Mouse (Mus musculus): ENCODE measurements around the gene Mapkapk2. TPM values are rescaled to one million over a fixed set of nuclear protein-coding genes. Genes with fewer than 3 reads are reported as not detected.

Gene Mapkapk2
- polyA plus RNA-seq, 1 experiment from 2014 or later: 44.7 TPM

- Histone ChIP-seq H3K27me3 (ENCODE audit: control insufficient read depth, insufficient read depth, low read length) (no peaks in the 10 kb centered on the region), H3K9ac (replicated peaks; ENCODE audit: low read length) (no peak overlapping the region), H3K9me3 (replicated peaks; ENCODE audit: control insufficient read depth, low read length) (no peaks in the 10 kb centered on the region), H3K36me3 (replicated peaks; ENCODE audit: control insufficient read depth, insufficient read depth, low read depth, low read length) (no peaks in the 10 kb centered on the region), H3K27ac (replicated peaks; ENCODE audit: low read depth, low read length) (no peak overlapping the region), H3K4me3 (ENCODE audit: low read depth, low read length) (no peak overlapping the region), H3K4me1 (ENCODE audit: control insufficient read depth, insufficient read depth, low read length) (no peaks in the 10 kb centered on the region), H3K4me2 (ENCODE audit: low read depth, low read length) (no peak overlapping the region)
- ATAC-seq (replicated peaks; ENCODE audit: insufficient number of reproducible peaks, low FRiP score, low TSS enrichment, low read depth) (no peak), DNase-seq (ENCODE audit: low spot score) (no peak)
- 85% methylated on average over 8 of the region's 8 CpGs for WGBS
Measured at GRCm38 (mm10) chr1:131074524-131074938, 23.1 kb downstream of the Mapkapk2 start.

DNA sequence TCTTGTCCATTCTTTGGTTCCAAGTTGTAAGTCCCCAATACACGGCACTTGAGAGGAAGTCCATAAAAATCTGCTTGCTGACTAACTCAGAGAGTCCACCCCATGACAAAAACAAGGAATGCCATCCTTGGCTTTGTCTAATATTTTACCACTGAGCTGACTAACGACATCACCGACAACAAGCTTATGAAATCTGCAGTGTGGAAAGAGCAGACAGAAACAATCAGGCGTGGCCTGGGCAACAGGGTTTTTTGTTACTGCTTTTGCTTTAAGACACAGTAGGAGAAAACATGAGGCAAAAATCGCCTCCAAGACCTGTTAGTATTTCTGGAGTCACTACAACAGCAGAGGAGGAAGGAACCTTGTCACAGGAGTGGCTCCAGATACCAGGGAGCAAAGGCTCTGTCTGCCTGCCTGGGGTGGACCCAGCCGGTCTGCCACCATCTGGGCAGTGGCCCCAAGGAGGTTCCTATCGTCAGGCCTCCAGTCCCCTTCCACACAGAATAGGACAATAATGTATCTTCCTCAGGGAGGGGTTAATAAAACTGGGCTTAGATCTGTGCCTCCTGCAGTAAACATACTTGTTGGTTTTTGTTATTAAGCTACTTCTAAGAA is 25.1 kb downstream of the Mapkapk2 start:
- no peaks in the 10 kb centered on the region for H3K9me3 ChIP-seq (replicated peaks; ENCODE audit: control insufficient read depth, low read length)
- no peak overlapping the region for H3K27ac ChIP-seq (replicated peaks; ENCODE audit: low read depth, low read length)
- no peaks in the 10 kb centered on the region for H3K27me3 ChIP-seq (ENCODE audit: control insufficient read depth, insufficient read depth, low read length)
- no peaks in the 10 kb centered on the region for H3K4me1 ChIP-seq (ENCODE audit: control insufficient read depth, insufficient read depth, low read length)
- no peak overlapping the region for H3K4me3 ChIP-seq (ENCODE audit: low read depth, low read length)
- DNase-seq (ENCODE audit: low spot score) (no peak), ATAC-seq (replicated peaks; ENCODE audit: insufficient number of reproducible peaks, low FRiP score, low TSS enrichment, low read depth) (no peak)
- H3K9ac ChIP-seq (replicated peaks; ENCODE audit: low read length): no peak overlapping the region
- WGBS: 88% methylated on average over 7 of the region's 7 CpGs
- H3K36me3 ChIP-seq (replicated peaks; ENCODE audit: control insufficient read depth, insufficient read depth, low read depth, low read length): no peaks in the 10 kb centered on the region
- H3K4me2 ChIP-seq (ENCODE audit: low read depth, low read length): no peak overlapping the region

GRCm38 (mm10) chr1:131069010-131069409 is 28.6 kb downstream of the Mapkapk2 start:
- no peaks in the 10 kb centered on the region for H3K4me1 ChIP-seq (ENCODE audit: control insufficient read depth, insufficient read depth, low read length)
- 88% methylated on average over 7 of the region's 7 CpGs for WGBS
- no peaks in the 10 kb centered on the region for H3K27me3 ChIP-seq (ENCODE audit: control insufficient read depth, insufficient read depth, low read length)

DNA sequence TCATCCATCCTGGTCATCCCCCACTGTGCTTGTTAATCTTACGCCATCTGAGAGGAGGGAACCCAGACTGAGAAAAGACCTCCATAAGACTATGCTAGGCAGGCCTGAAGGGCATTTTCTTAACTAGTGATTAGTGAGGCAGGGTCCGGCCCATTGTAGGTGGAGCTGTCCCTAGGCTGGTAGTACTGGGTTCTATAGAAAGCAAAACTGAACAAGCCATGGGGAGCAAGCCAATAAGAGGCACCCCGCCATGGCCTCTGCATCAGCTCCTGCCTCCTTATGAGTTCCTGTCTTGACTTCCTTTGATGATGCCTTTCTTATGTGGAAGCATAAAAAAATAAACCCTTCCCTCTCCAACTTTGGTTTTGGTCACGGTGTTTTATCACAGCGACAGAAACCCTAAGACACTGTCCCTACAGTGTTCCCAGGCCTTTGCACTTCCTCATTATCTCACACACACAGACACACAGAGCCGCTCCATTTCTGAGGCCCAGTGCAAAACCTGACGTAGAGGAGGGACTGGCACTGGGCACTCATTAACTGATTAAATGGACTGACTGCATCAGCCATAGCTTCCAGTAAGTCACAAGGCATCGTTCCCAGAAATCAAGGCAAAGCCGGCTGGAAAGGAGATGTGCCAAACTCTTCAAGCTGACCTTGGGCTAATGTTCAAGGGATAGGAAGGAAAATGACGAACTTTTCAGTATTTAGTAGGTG is 29.5 kb downstream of the Mapkapk2 start:
- Histone ChIP-seq H3K4me3 (ENCODE audit: low read depth, low read length) (no peak overlapping the region), H3K36me3 (replicated peaks; ENCODE audit: control insufficient read depth, insufficient read depth, low read depth, low read length) (no peaks in the 10 kb centered on the region), H3K4me2 (ENCODE audit: low read depth, low read length) (no peak overlapping the region), H3K4me1 (ENCODE audit: control insufficient read depth, insufficient read depth, low read length) (no peaks in the 10 kb centered on the region), H3K9ac (replicated peaks; ENCODE audit: low read length) (no peak overlapping the region), H3K27me3 (ENCODE audit: control insufficient read depth, insufficient read depth, low read length) (no peaks in the 10 kb centered on the region), H3K27ac (replicated peaks; ENCODE audit: low read depth, low read length) (no peak overlapping the region), H3K9me3 (replicated peaks; ENCODE audit: control insufficient read depth, low read length) (no peaks in the 10 kb centered on the region)
- ATAC-seq (replicated peaks; ENCODE audit: insufficient number of reproducible peaks, low FRiP score, low TSS enrichment, low read depth) (no peak), DNase-seq (ENCODE audit: low spot score) (no peak)
- 91% methylated on average over 10 of the region's 10 CpGs for WGBS

More at GRCm38 (mm10) chr1:131069010-131069409, 28.6 kb downstream of the Mapkapk2 start:
- Histone ChIP-seq H3K9ac (replicated peaks; ENCODE audit: low read length) (no peak overlapping the region), H3K4me2 (ENCODE audit: low read depth, low read length) (no peak overlapping the region), H3K4me3 (ENCODE audit: low read depth, low read length) (no peak overlapping the region), H3K27ac (replicated peaks; ENCODE audit: low read depth, low read length) (no peak overlapping the region), H3K36me3 (replicated peaks; ENCODE audit: control insufficient read depth, insufficient read depth, low read depth, low read length) (no peaks in the 10 kb centered on the region), H3K9me3 (replicated peaks; ENCODE audit: control insufficient read depth, low read length) (no peaks in the 10 kb centered on the region)
- ATAC-seq (replicated peaks; ENCODE audit: insufficient number of reproducible peaks, low FRiP score, low TSS enrichment, low read depth) (no peak), DNase-seq (ENCODE audit: low spot score) (no peak)

GRCm38 (mm10) chr1:131064202-131064601 is 33.4 kb downstream of the Mapkapk2 start:
- Histone ChIP-seq H3K9me3 (replicated peaks; ENCODE audit: control insufficient read depth, low read length) (no peaks in the 10 kb centered on the region), H3K9ac (replicated peaks; ENCODE audit: low read length) (no peak overlapping the region), H3K27ac (replicated peaks; ENCODE audit: low read depth, low read length) (no peak overlapping the region), H3K4me2 (ENCODE audit: low read depth, low read length) (no peak overlapping the region), H3K27me3 (ENCODE audit: control insufficient read depth, insufficient read depth, low read length) (no peaks in the 10 kb centered on the region), H3K4me1 (ENCODE audit: control insufficient read depth, insufficient read depth, low read length) (no peaks in the 10 kb centered on the region; the same call in 1 of the 2 replicates), H3K36me3 (replicated peaks; ENCODE audit: control insufficient read depth, insufficient read depth, low read depth, low read length) (no peaks in the 10 kb centered on the region), H3K4me3 (ENCODE audit: low read depth, low read length) (no peak overlapping the region)
- ATAC-seq (replicated peaks; ENCODE audit: insufficient number of reproducible peaks, low FRiP score, low TSS enrichment, low read depth): no peak
- no peak for DNase-seq (ENCODE audit: low spot score)
- 66% methylated on average over 6 of the region's 6 CpGs for WGBS

DNA sequence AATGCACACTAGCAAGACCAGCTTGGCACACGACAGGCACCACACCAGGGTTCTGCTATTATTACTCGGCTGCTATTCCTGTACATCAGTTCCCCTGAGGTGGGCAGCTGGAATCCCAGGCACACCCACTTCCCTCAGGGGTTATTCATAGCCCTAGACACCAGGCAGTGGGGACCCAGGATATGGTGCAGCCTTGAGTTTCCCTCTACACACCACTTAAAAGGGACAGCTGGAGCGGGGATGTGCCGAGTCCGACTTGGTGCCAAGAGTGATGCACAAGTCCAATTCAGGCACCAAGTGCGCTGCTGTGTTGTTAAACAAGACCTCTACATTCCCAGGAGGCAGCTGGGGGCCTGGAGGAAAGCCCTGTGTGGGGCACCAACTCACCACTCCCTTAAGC is 34.8 kb downstream of the Mapkapk2 start:
- no peak for ATAC-seq (replicated peaks; ENCODE audit: insufficient number of reproducible peaks, low FRiP score, low TSS enrichment, low read depth)
- Histone ChIP-seq H3K4me1 (ENCODE audit: control insufficient read depth, insufficient read depth, low read length) (no peaks in the 10 kb centered on the region; the same call in 1 of the 2 replicates), H3K9ac (replicated peaks; ENCODE audit: low read length) (no peak overlapping the region), H3K27me3 (ENCODE audit: control insufficient read depth, insufficient read depth, low read length) (no peaks in the 10 kb centered on the region), H3K4me3 (ENCODE audit: low read depth, low read length) (no peak overlapping the region), H3K36me3 (replicated peaks; ENCODE audit: control insufficient read depth, insufficient read depth, low read depth, low read length) (no peaks in the 10 kb centered on the region), H3K27ac (replicated peaks; ENCODE audit: low read depth, low read length) (no peak overlapping the region), H3K9me3 (replicated peaks; ENCODE audit: control insufficient read depth, low read length) (no peaks in the 10 kb centered on the region), H3K4me2 (ENCODE audit: low read depth, low read length) (no peak overlapping the region)
- DNase-seq (ENCODE audit: low spot score): no peak
- WGBS: 85% methylated on average over 6 of the region's 6 CpGs

GRCm38 (mm10) chr1:131061740-131062254 is 35.8 kb downstream of the Mapkapk2 start:
- no peak for DNase-seq (ENCODE audit: low spot score)
- no peak for ATAC-seq (replicated peaks; ENCODE audit: insufficient number of reproducible peaks, low FRiP score, low TSS enrichment, low read depth)
- WGBS: 84% methylated on average over 7 of the region's 7 CpGs
- H3K4me3 ChIP-seq (ENCODE audit: low read depth, low read length): no peak overlapping the region
- H3K4me2 ChIP-seq (ENCODE audit: low read depth, low read length): no peak overlapping the region
- H3K27ac ChIP-seq (replicated peaks; ENCODE audit: low read depth, low read length): no peak overlapping the region
- H3K36me3 ChIP-seq (replicated peaks; ENCODE audit: control insufficient read depth, insufficient read depth, low read depth, low read length): no peaks in the 10 kb centered on the region; the same call in 1 of the 2 replicates
- no peaks in the 10 kb centered on the region for H3K9me3 ChIP-seq (replicated peaks; ENCODE audit: control insufficient read depth, low read length)
- H3K9ac ChIP-seq (replicated peaks; ENCODE audit: low read length): no peak overlapping the region
- H3K27me3 ChIP-seq (ENCODE audit: control insufficient read depth, insufficient read depth, low read length): no peaks in the 10 kb centered on the region
- no peaks in the 10 kb centered on the region; the same call in 1 of the 2 replicates for H3K4me1 ChIP-seq (ENCODE audit: control insufficient read depth, insufficient read depth, low read length)
